In genomic region chr17:36161129-36162051, GRCm38 (mm10) we compare ENCODE assay signal across 10 mouse cellular contexts. TPM values are rescaled to one million over a fixed set of nuclear protein-coding genes. Genes with fewer than 3 reads are reported as not detected.
DNase-seq lines count a peak whose midpoint lies in the region; ATAC-seq lines count a peak whose summit lies in the region.
"Had no signal": no experiment of that assay in that cellular context is flagged by ENCODE, and none has a peak within 500 bp of the region (broad histone marks: within the 10 kb centered on the region; RNA-seq: fewer than 3 reads in every experiment).

No protein-coding gene starts in this region.

- WGBS in hindbrain, embryonic 14.5 days: 2% methylated on average over 56 of the region's 56 CpGs

- H3K27ac ChIP-seq in hindbrain, embryonic 14.5 days: no peak overlapping the region
- H3K27ac ChIP-seq: macrophage had no signal

- peak overlapping the region; percentile 9; the same call in 1 of the 2 replicates for H3K4me3 ChIP-seq in hindbrain, embryonic 14.5 days (replicated peaks; ENCODE audit: low read length)

- no peak for ATAC-seq in hindbrain, embryonic 14.5 days (ENCODE audit: low FRiP score)
- ATAC-seq in megakaryocyte progenitor cell, adult 5-6 weeks (replicated peaks; ENCODE audit: poor library complexity): peak; percentile 65

- no peaks in the 10 kb centered on the region for H3K4me1 ChIP-seq in hindbrain, embryonic 14.5 days (replicated peaks; ENCODE audit: control insufficient read depth, insufficient read depth, low read length)

- H3K9me3 ChIP-seq in hindbrain, embryonic 14.5 days (ENCODE audit: control insufficient read depth, low read length): no peaks in the 10 kb centered on the region

- no peak overlapping the region for H3K9ac ChIP-seq in hindbrain, embryonic 14.5 days

- peaks cover 91% of the 10 kb centered on the region for H3K27me3 ChIP-seq in hindbrain, embryonic 14.5 days (ENCODE audit: control insufficient read depth, insufficient read depth, low read length)

- no peaks in the 10 kb centered on the region for H3K36me3 ChIP-seq in hindbrain, embryonic 14.5 days (replicated peaks; ENCODE audit: control insufficient read depth, insufficient read depth)

- H3K4me2 ChIP-seq in hindbrain, embryonic 14.5 days (replicated peaks): no peak overlapping the region; the same call in 1 of the 2 replicates

- DNase-seq in heart, adult 11 months: peak; percentile 87
- DNase-seq in heart, adult 9 months (ENCODE audit: low spot score in 2 of 2): no peak
- peak; percentile 48 for DNase-seq in CD4-positive, CD25-positive, alpha-beta regulatory T cell, adult 2 months (ENCODE audit: low read depth, low spot score)
- DNase-seq in hindbrain, embryonic 14.5 days (ENCODE audit: low spot score): no peak
- no peak for DNase-seq in layer of hippocampus, postnatal 36 days
- no peak for DNase-seq in cerebellum, postnatal 36 days
- no peak for DNase-seq in layer of hippocampus, adult 11-12 months (ENCODE audit: low spot score)
- DNase-seq: cerebellum, adult 18-20 months had no signal

RNA-seq across cellular contexts. Expression of gene Gm8909, which starts 6.9 kb away (rescaled TPM):
- polyA plus RNA-seq in hindbrain, embryonic 14.5 days (2014; fragmentation: Nextera tagmentation; extraction: Ambion mirVana): not detected in 2 replicates
- not detected in 2 replicates for total RNA-seq in megakaryocyte progenitor cell, adult 5-6 weeks (2015)
- not detected in 2 replicates for total RNA-seq in megakaryocyte progenitor cell, adult 5-6 weeks (2017)
- not detected for total RNA-seq in layer of hippocampus, postnatal 36 days (2021)
- polyA plus RNA-seq: macrophage had no signal

RNA-seq across cellular contexts. Expression of gene H2-T3, which starts 28.7 kb away (rescaled TPM):
- not detected in 2 replicates for polyA plus RNA-seq in hindbrain, embryonic 14.5 days (2014; fragmentation: Nextera tagmentation; extraction: Ambion mirVana)
- total RNA-seq in megakaryocyte progenitor cell, adult 5-6 weeks (2015): not detected in 2 replicates
- not detected in 2 replicates for total RNA-seq in megakaryocyte progenitor cell, adult 5-6 weeks (2017)
- not detected for total RNA-seq in layer of hippocampus, postnatal 36 days (2021)
- polyA plus RNA-seq: macrophage had no signal

RNA-seq across cellular contexts. Expression of gene Gm7030, which starts 32.2 kb away (rescaled TPM):
- not detected in 2 replicates for polyA plus RNA-seq in hindbrain, embryonic 14.5 days (2014; fragmentation: Nextera tagmentation; extraction: Ambion mirVana)
- total RNA-seq in megakaryocyte progenitor cell, adult 5-6 weeks (2015): not detected in 2 replicates
- total RNA-seq in megakaryocyte progenitor cell, adult 5-6 weeks (2017): not detected in 2 replicates
- total RNA-seq in layer of hippocampus, postnatal 36 days (2021): not detected
- polyA plus RNA-seq: macrophage had no signal

RNA-seq across cellular contexts. Expression of gene Gm19684, which starts 39.9 kb away (rescaled TPM):
- not detected in 2 replicates for polyA plus RNA-seq in hindbrain, embryonic 14.5 days (2014; fragmentation: Nextera tagmentation; extraction: Ambion mirVana)
- total RNA-seq in megakaryocyte progenitor cell, adult 5-6 weeks (2015): 0.35 and 0.71 TPM in 2 replicates
- not detected in 2 replicates for total RNA-seq in megakaryocyte progenitor cell, adult 5-6 weeks (2017)
- under 1 TPM in 1 of 2 experiments, not detected in 1; 0.23 TPM for total RNA-seq in layer of hippocampus, postnatal 36 days (2021)

Comparison
In these comparisons a context has a peak if more than half of its experiments do, and no peak if none do; other contexts are left out.
1. DNase-seq: peak in heart, adult 11 months (single experiment) and CD4-positive, CD25-positive, alpha-beta regulatory T cell, adult 2 months (single experiment); none in heart, adult 9 months (0 of 2), hindbrain, embryonic 14.5 days (single experiment), layer of hippocampus, postnatal 36 days (0 of 2), cerebellum, postnatal 36 days (0 of 2) and layer of hippocampus, adult 11-12 months (single experiment).